Mouse (Mus musculus) cerebellum, adult 2 months (tissue): ENCODE results near the gene Trp63.

Experiments used
- CTCF ChIP-seq: fragments of 200-500 bp; IDR thresholded peaks from 2 replicates; pipeline ENCODE4 v1.5.1; 2011; ENCODE audit warnings: low read depth, mild to moderate bottlenecking, control low read depth, low read length, moderate library complexity, borderline replicate concordance; ENCODE audit not compliant: insufficient read depth
- POLR2A ChIP-seq: fragments of 200-500 bp; IDR thresholded peaks from 2 replicates; pipeline ENCODE4 v1.6.1; 2011; ENCODE audit warnings: low read length, control low read depth, borderline replicate concordance; ENCODE audit not compliant: insufficient read depth

DNA sequence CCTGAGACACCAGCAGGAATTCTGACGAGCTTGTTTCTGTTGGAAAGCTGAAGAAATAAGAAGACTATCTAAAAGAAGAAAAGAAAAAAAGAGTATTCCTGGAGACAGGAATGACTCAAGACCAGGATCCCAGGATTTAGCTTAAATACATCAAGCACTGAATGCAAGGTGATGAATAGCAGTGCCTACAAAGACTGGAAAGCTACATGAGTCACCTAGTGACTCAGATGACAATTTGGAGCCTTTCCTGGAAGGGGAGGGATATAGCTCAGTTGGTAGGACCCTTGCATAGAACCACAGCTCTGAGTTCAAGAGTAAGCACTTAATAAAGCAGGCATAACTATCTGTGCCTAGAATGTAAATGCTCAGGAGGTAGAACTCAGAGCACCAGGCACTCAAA lies 93.9 kb downstream of the Trp63 start:
- TF ChIP-seq CTCF (no peak), POLR2A (no peak)
